Mouse (Mus musculus) left cerebral cortex, postnatal 14 days (tissue): ENCODE measurements around the gene 4933414I15Rik. TPM values are rescaled to one million over a fixed set of nuclear protein-coding genes. Genes with fewer than 3 reads are reported as not detected.
A peak's percentile ranks its signal among the peaks of the same experiment; 100 is the strongest.

Source experiments
- DNase-seq, 2 experiments: peaks; one replicate each; pipeline ENCODE4 v3.0.0; 2021 to 2022; ENCODE audit warnings: low spot score in 2 of 2, mixed read lengths in 1 of 2
- intact Hi-C: fragments of 180-260 bp; cut with DNase I; formaldehyde crosslinking; loops from one replicate; pipeline ENCODE4 v1.15.1; 2025
- long read RNA-seq, 2 experiments: library from polyadenylated mRNA; stranded (forward); transcript quantifications; one replicate each; pipeline ENCODE4 v2.0.0; 2021
- total RNA-seq, 2 experiments: library from RNA; stranded (reverse); gene quantifications; 2 replicates each; pipeline ENCODE4 v1.2.3; 2021

4933414I15Rik gene
- not detected for total RNA-seq
- long read RNA-seq, experiment 1 = 0 reads
- long read RNA-seq, experiment 2 = 0 reads

DNA sequence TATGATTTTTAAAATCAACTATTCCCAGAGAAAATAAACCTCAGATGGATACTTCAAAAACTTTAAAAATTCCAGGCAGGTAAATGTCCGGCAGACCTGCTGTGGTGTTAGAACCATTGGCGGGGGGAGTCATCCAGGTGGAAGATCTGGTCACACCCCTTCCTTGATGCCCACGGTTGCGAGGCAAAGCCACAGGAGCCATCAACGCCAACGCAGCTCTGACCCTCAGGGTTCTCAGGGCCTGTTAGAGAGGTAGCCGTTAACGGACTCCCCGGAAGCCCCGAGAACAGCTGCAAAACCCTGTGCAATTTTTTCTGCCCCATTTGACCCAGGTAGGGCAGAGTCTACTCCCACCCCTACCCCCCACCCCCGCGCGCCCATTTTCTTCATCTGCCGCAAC, at the start of gene 4933414I15Rik:
4933414I15Rik (minus strand) TSS at position 260 of the 400 bp plus-strand sequence.
- intact Hi-C loops = loop anchor here (5.0 kb wide), 1 partner anchor 89 kb away; no protein-coding TSS in a partner anchor

DNA sequence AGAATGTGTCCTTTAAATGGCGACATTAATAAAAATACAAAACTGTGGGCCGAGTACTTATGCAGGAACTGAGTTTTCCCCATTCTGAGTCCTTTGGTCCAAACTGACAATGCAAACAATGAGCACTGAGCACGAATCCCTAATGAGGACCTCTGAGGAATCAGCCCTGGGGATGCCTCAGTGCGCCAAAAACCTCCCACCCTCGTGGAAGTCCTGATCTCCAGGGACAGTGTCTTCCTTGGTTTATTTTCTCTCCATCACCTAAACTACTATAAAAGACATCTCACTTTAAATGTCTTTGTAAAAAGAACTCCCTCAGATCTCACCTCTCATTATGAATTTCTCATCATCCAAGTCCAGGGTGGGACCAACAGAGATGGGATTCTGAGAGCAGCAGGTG, 38.1 kb upstream of the 4933414I15Rik start, which contains the start of gene Olfr1377:
Olfr1377 (plus strand) TSS at position 301 of the 400 bp plus-strand sequence.
- DNase-seq = no peak
- intact Hi-C loops = no loop called here

More for the DNA sequence above, at the start of gene 4933414I15Rik:
- DNase-seq = no peak

DNA sequence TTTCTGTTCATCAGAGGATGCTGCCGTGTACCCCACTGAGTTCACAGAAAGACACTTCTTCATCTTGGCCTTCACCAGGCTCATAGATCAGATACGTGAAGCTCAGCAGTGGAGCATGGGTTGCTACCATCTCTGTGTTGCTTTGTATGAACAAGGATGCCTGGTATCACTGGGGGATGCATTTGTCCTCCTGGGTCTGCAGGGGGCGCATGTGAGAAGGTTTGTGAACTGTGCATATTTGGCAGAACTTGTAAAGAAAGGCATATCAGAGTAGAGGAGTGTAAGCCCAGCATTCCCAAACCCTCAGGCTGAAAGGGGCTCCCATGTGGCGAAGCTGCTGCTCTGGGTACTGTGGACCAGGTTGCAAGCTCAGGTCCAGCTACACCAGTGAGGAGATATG, 33.7 kb upstream of the 4933414I15Rik start:
- DNase-seq = no peak
- intact Hi-C loops = no loop called here

DNA sequence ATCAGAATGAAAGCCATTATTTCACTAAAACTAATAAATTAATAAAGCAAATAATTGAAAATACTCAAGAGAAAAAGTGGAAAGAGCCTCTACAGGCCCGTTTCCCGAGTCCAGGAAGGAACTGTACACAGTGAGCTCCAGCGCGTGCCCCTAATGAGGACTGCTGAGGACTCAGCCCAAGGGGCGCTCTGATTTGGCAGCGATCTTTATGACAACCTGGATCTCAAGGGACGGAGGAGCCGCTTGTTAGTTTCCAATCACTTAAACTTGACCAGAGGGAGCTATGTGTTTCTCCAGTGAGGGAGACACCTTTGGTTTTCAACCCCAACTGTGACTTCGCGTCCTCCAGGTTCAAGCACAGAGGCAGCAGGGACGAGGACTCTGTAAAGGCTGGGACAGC, 22.7 kb upstream of the 4933414I15Rik start, which contains the start of gene Olfr1378:
Olfr1378 (plus strand) TSS at position 301 of the 400 bp plus-strand sequence.
- intact Hi-C loops = no loop called here
- no peak for DNase-seq

DNA sequence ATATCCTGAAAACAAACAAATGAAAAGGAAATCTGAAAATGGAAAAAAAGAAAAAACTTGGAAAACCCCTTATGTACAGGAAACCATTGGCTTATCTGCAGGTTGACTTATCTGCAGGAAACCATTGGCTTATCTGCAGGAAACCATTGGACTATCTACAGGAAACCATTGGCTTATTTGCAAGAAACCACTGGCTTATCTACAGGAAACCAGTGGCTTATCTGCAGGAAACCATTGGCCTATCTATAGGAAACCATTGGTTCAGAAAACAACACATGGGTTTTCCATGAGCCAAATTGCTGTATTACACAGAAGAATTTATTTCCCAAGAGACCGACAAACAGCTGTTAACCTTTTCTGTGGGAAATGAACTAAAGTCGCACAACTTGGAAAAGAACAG, 21.3 kb upstream of the 4933414I15Rik start:
- no peak for DNase-seq
- intact Hi-C loops = no loop called here

DNA sequence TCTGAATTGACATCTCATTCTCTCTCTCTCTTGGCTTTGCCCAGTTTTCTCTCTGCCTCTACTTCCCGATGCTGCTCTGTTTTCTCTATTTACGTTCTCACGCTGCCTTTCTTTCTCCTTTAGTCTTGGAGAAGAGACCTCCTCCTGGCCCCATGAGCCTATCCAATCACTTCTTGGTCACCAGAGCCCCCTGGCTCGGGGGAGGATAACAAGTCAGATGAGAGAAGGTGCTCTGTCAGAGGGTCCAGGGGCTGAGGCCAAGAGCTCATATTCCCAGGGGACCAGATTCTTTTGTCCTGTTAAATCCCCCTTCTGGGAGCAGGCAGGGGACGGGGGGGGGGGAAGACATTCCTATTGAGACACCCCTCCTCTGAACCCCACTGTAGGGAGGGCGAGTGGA, 10.1 kb upstream of the 4933414I15Rik start, which contains the start of gene Prop1:
Prop1 (minus strand) TSS at position 101 of the 400 bp plus-strand sequence.
- intact Hi-C loops = no loop called here
- no peak for DNase-seq

DNA sequence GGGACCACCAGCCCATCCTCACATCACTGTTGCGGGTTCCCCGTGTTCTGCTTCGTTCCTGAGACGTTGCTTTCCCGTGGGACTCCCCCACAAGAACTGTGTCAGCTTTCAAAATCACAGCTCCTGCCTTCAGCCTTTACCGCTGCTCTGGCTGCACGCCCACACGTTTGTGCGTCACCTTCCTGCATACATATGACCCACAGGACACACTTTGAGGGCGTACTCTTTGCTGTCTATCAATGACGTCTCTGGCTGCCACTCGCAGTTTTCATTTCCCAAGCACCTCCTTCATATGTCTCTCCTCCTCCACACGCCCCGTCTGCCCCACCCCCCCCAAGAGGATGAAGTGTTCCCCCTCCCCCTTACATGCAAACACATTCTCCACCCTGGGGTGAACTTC, 8.7 kb upstream of the 4933414I15Rik start:
- intact Hi-C loops = no loop called here
- peak; percentile 26 to 39 for DNase-seq

DNA sequence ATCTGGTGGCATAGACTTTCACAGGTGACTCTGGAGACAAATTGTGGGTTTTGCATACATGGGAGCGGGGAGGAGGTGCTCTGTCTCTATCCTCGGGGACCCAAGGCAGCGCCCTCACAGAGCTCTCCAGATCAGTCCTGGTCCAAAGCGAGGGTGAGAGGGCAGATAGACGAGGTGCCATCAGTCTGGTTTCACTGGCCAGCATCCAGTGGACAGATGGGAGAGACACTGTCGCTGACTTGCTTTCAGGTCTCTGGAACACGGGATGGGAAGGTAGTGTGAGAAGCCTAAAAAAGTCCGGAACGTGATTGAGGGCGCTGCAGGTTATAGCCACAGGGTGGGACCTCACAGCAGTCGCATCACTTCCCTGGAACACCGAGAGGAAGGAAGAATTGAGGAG, 1.2 kb downstream of the 4933414I15Rik start:
- no peak for DNase-seq
- intact Hi-C loops = loop anchor here (5.0 kb wide), 1 partner anchor 90 kb away; no protein-coding TSS in a partner anchor

DNA sequence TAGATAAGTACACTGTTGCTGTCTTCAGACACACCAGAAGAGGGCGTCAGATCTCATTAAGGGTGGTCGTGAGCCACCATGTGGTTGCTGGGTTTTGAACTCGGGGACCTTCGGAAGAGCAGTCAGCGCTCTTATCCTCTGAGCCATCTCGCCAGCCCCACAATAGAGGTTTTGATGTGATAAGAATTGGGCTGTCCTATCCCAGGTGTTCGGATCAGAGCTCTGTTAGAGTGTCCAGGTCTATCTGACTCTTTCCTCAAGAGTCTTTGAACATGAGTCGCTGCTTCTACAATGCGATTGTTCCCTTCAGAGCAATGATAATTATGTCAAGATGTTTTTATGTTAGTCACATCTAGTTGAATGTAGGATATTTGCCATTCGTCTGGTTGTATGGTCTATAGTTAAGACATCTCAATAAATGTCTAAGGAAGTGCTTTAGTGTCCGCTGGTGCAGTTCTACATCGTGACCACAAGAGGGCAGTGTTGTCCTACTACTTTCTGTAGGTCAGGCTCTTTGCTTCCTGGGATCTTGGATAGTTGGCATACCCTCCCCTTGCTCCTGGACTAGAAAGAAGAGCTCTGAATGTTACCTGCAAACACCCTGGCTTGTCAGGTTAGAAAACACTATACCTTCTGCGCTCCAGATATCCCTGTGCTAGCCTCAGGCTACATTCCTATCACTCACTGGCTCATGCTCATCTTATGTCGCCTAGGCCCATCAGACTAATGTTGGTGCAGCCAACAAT, 3.8 kb downstream of the 4933414I15Rik start:
- DNase-seq = peak in 1 of 2 experiments; percentile 39
- intact Hi-C loops = loop anchor here (5.0 kb wide), 2 partner anchors 93 to 328 kb away; no protein-coding TSS in a partner anchor

DNA sequence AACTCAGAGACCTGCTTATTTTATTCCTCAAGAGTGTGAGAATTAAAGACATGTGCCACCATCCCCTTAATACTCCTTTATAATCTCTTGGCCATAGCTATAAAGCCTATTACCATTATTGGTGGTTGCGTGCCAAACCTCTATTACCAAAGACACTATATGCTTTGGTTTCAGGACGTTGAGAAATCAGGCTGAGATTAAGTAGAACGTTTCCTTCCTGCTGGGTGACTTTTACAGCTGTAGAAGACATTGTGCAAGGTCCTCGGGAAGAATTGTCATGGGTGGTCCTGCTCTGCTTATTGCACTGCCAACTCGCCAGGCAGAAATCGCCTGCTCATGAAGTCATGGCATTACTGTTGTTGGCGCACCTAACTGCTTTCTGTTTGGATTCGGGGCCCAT, 5.1 kb downstream of the 4933414I15Rik start:
- intact Hi-C loops = loop anchor here (5.0 kb wide), 1 partner anchor 329 kb away; no protein-coding TSS in a partner anchor
- DNase-seq = no peak

DNA sequence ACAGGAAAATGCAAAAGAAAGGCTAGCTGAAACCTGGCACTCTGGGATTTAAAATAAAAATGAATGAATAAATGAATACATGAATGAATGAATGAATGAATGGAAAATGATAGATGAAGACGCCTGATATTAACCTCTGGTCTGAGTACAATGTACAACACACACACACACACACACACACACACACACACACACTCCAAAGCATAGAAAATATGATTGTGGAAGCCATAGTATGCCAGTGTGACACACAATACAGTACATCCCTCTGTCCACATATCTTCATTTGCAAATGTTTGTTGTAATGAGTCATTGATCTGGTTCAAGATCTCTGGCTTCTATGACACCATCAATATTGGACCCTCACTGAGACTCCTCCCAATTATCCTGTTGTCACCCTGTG, 11.5 kb downstream of the 4933414I15Rik start:
- intact Hi-C loops = no loop called here
- no peak for DNase-seq

DNA sequence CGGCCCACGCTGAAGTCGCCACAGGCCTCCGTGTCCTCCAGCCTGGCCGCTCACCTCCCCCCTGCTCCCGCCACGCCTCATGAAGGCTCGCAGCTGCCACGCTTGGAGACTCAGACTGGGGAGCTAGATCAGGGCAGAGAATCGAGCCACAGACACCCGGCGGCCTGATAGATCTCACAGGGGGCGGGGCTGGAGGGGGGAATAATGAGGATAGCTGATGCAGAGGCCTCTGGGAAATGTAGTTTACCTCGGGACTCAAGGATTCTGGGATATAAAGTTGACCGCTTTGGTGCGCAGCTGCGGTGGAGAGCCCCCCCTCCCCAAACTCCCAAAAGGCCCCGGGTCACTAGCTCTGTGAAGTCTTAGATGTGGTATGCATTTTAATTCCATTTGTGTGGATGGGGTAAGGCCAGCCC, 12.1 kb downstream of the 4933414I15Rik start, which contains the start of gene Zfp354b:
Zfp354b (minus strand) TSS at position 183 of the 416 bp plus-strand sequence.
- intact Hi-C loops = loop anchor here (1.0 kb wide), 1 partner anchor 43 kb away; no protein-coding TSS in a partner anchor
- DNase-seq = peak; percentile 85 to 91

DNA sequence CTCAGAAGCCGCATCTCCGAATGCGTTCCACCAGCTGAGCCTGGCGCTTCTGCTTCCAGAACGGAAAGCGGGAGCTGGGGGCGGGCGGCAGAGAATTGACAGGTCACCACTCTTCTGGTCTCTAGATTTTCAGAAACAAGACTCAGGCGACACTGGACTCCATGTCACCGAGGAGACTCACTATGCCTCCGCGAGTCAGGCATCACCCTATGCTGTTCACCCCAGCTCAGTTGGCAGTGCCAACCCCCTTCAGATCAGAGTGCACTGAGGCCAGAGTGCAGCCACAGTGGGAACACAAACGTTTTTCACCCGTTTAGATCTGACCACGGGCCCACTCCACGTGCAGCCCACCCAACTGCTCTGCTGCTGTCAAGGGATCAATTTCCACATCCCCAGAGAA, 12.5 kb downstream of the 4933414I15Rik start:
- no peak for DNase-seq
- intact Hi-C loops = loop anchor here (1.0 kb wide), 1 partner anchor 43 kb away; no protein-coding TSS in a partner anchor

DNA sequence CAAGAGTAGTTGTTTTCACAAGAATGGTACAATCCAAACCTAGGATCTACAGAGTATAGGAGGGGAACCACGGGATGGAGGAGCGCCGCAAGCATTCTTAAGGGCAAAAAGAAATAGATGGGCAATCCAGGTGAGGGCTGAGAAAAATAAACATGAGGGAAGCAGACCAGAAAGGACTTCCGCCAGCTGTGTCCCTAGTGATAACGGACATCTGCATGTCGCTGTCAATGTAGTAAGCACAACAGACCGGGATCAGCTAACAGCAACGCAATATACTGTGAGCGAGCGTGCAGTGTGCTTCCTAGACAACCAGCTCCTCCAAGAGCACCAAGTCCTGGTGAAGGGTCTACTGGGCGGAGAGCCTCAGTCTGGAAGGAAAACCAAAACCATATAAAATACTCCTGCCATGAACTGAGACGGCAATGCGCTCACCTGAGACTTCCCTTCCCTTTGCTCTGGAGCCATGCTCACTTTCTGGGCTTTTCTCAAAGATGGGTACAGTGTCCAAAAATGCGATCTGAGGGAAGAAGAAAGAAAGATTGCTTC, 13.0 kb downstream of the 4933414I15Rik start:
- intact Hi-C loops = loop anchor here (1.0 kb wide), 1 partner anchor 42 kb away; no protein-coding TSS in a partner anchor
- no peak for DNase-seq

DNA sequence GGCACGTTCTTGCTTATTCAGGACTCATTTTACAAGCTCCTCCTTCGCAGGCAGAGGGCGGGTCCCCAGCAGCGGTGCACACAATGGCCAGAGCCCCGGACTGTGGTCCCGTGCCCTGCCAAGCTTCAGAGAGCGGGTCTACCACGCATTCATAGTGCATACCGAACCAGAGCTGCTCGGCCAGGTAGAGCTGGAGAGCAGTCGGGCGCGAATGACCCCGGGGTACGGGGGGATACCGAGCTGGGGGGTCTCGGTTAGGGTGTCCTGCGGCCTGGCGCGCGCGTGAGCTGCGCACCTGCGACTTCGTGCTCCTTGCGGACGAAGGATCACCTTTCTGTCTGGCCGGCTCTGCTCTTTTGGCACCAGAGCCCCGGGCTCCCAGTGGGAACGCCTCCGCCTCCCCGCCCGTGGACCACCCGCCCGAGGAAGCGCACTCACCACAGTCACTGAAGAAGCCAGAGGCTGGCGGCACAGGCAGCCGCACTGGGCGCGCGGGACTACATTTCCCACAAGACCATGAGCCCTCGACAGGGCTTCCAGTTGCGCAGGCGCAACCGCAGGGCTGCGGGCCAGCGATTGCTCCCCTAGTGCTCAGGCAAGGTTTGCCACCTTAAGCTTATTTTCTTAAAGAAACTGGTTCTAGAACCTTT, 27.8 kb downstream of the 4933414I15Rik start, which contains the start of gene Zfp2:
Zfp2 (minus strand) TSS at position 495 of the 650 bp plus-strand sequence.
- intact Hi-C loops = no loop called here

DNA sequence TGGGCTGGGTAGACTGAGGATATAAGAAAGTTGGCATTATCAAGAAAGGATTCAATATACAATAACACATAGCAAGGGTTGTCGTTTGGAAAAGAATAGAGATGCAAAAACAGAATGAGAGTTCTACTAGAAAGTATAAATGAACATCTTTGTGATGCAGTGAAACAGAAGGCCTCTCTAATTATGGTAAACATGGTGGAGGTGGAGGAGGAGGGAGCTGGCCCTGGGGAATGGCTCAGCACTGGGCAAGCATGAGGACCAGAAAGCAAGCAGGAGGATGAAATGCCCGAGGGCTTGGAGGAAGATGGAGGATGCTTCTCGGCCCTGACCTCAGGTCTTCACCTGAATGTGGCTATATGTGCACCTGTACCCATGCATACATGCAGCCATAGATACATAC, 29.1 kb downstream of the 4933414I15Rik start:
- intact Hi-C loops = no loop called here
- DNase-seq = no peak

More for the DNA sequence above, 27.8 kb downstream of the 4933414I15Rik start, which contains the start of gene Zfp2:
- peak; percentile 95 to 96 for DNase-seq

DNA sequence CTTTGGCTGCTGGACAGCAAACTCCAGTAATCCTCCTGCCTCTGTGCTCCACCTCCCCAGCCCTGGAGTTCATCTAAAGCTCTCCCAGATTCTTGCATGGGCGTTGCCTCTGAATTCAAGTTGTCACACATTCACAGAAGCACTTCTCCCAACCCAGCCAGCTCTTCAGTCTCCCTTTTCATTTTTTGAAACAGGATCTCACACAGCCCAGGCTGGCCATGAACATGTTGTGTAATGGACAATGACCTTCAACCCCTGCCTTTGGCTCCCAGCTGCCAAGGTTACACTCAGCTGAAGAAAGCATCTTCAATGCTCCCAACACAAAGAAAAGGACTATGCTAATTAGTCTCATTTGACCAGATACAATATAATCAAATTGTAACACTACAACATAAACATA, 30.3 kb downstream of the 4933414I15Rik start:
- intact Hi-C loops = loop anchor here (2.0 kb wide), 1 partner anchor 26 kb away; the partner anchor contains the start of gene Zfp454
- DNase-seq = no peak

DNA sequence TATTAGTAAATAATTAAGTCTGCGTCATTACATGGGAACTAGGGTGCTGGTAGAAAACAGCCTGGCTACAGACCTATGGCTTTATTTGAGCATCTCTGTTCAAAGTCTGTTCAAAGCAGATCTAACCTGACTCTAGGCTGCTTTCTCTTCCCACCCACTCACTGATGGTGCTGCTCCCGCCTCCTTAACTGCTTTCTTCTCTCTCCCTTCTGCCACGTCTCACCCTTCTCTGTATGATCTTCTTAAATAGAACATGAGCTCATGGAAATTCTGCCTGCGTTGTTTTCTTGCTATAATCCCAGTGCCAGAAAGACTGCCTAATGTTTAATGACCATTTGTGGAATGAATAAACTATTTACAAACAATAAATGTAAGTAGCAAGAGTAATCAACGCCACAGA, 35.4 kb downstream of the 4933414I15Rik start:
- DNase-seq = peak; percentile 32 to 55

DNA sequence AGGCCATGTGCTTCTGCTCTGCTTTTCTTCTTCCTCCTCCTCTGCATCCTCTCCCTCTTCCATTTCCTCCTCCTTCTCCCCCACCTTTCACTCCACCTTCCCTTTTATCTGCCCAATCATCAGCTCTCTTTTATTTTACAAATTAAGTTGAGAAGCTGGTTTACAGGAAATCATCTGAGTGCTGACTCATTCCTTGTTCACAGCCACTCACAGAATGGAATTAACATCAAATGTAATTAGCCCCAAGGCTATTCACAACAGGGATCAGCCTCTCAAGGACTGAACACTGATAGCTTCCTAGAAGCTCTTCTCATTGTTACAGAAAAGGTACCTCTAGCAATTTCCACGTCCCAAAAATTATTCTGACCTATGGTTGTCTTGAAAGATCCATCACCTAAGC, 46.2 kb downstream of the 4933414I15Rik start:
- DNase-seq = no peak
- intact Hi-C loops = no loop called here

More for the DNA sequence above, 35.4 kb downstream of the 4933414I15Rik start:
- intact Hi-C loops = no loop called here
